Mouse (Mus musculus) olfactory bulb, adult 2 months (tissue): Measurements from ENCODE around the gene Lingo2.

ENCODE experiments used
- CTCF ChIP-seq: fragments of 200-500 bp; IDR thresholded peaks from 2 replicates; pipeline ENCODE4 v1.5.1; 2012; ENCODE audit warnings: low read depth, mild to moderate bottlenecking, low read length, moderate library complexity; ENCODE audit not compliant: insufficient read depth
- POLR2A ChIP-seq: fragments of 200-500 bp; IDR thresholded peaks from 2 replicates; pipeline ENCODE4 v1.6.1; 2012; ENCODE audit warnings: mild to moderate bottlenecking, low read depth, low read length, moderate library complexity; ENCODE audit not compliant: insufficient read depth

- TF ChIP-seq POLR2A, result no peak
- no peak for TF ChIP-seq CTCF
Measured at GRCm38 (mm10) chr4:36038742-36039141, 912.8 kb downstream of the Lingo2 start.
